Mouse (Mus musculus) heart, embryonic 14.5 days (tissue): ENCODE measurements at regions not wholly inside any gene's neighbourhood (a gene's known extent, or its start where the extent isn't known, plus 50 kb on each side); places are given as distances from the start of the nearest gene placed in this dataset.

Experiments used
- ATAC-seq: fragments of 200-750 bp; cut with Nextera tagmentation; 2 replicates; pipeline ENCODE4 v1.8.0; 2017; ENCODE audit warnings: low read depth, moderate TSS enrichment; ENCODE audit not compliant: insufficient number of reproducible peaks, insufficient read depth, low FRiP score
- H3K27ac ChIP-seq, 2 experiments: fragments of 200-500 bp in 1 of 2; fragments of 300-500 bp in 1 of 2; sonication (generic) in 1 of 2; replicated peaks in 1 of 2; 2 replicates each; pipeline ENCODE4 v1.5.1; 2012 to 2014; ENCODE audit warnings: low read depth in 2 of 2, low read length in 2 of 2, control low read depth in 1 of 2, mild to moderate bottlenecking in 1 of 2, mixed read lengths in 1 of 2; ENCODE audit not compliant: control insufficient read depth in 1 of 2, insufficient read depth in 1 of 2
- H3K27me3 ChIP-seq: fragments of 300-500 bp; sonication (generic); 2 replicates; pipeline ENCODE4 v1.6.1; 2014; ENCODE audit warnings: mild to moderate bottlenecking, low read length, control low read depth; ENCODE audit not compliant: control insufficient read depth, insufficient read depth
- H3K36me3 ChIP-seq: fragments of 300-500 bp; sonication (generic); 2 replicates; pipeline ENCODE4 v1.6.1; 2014; ENCODE audit warnings: mild to moderate bottlenecking, control low read depth, low read length, mixed read lengths; ENCODE audit not compliant: control insufficient read depth, insufficient read depth
- H3K4me1 ChIP-seq, 2 experiments: fragments of 200-500 bp in 1 of 2; fragments of 300-500 bp in 1 of 2; sonication (generic) in 1 of 2; 2 replicates each; pipeline ENCODE4 v1.6.1; 2012 to 2014; ENCODE audit warnings: low read length in 2 of 2, control low read depth in 1 of 2, mixed read lengths in 1 of 2; ENCODE audit not compliant: control insufficient read depth in 2 of 2, insufficient read depth in 2 of 2
- H3K4me2 ChIP-seq: fragments of 300-500 bp; sonication (generic); 2 replicates; pipeline ENCODE4 v1.6.1; 2014; ENCODE audit warnings: mild to moderate bottlenecking, low read length
- H3K4me3 ChIP-seq, 2 experiments: fragments of 200-500 bp in 1 of 2; fragments of 300-500 bp in 1 of 2; sonication (generic) in 1 of 2; 2 replicates each; pipeline ENCODE4 v1.5.1; 2012 to 2014; ENCODE audit warnings: low read length in 2 of 2, mild to moderate bottlenecking in 2 of 2, control low read depth in 1 of 2, low read depth in 1 of 2, moderate library complexity in 1 of 2; ENCODE audit not compliant: control insufficient read depth in 1 of 2, insufficient read depth in 1 of 2
- H3K9ac ChIP-seq: fragments of 300-500 bp; sonication (generic); 2 replicates; pipeline ENCODE4 v1.6.1; 2014; ENCODE audit warnings: mild to moderate bottlenecking, low read length
- H3K9me3 ChIP-seq: fragments of 300-500 bp; sonication (generic); 2 replicates; pipeline ENCODE4 v1.6.1; 2016; ENCODE audit warnings: low read length, control low read depth; ENCODE audit not compliant: control insufficient read depth
- WGBS: fragments of 180-500 bp; shearing (Covaris S2); extraction: QIAGEN DNeasy Blood & Tissue Kit; methylation state at CpG from one replicate; pipeline ENCODE4 v1.1.7; 2014; 5-methylcytosine and 5-hydroxymethylcytosine counted together

GRCm38 (mm10) chr13:59990402-59991280 is 167.7 kb upstream of the Tut7 start:
- Histone ChIP-seq H3K9me3 (peaks cover 4% of the 10 kb centered on the region; the same call in 1 of the 2 replicates), H3K27me3 (no peaks in the 10 kb centered on the region), H3K4me3 (no peak overlapping the region), H3K36me3 (no peaks in the 10 kb centered on the region), H3K9ac (no peak overlapping the region), H3K4me1 (peaks cover 11 to 12% of the 10 kb centered on the region in 2 experiments), H3K27ac (no peak overlapping the region), H3K4me2 (no peak overlapping the region)
- no peak for ATAC-seq
- 70% methylated on average over 10 of the region's 10 CpGs for WGBS

- no peaks in the 10 kb centered on the region for H3K36me3 ChIP-seq
- no peak overlapping the region for H3K27ac ChIP-seq
- no peaks in the 10 kb centered on the region for H3K27me3 ChIP-seq
- H3K4me1 ChIP-seq = peaks cover 9 to 12% of the 10 kb centered on the region in 2 experiments
- no peak overlapping the region for H3K4me3 ChIP-seq
- peaks cover 4% of the 10 kb centered on the region; the same call in 1 of the 2 replicates for H3K9me3 ChIP-seq
- 38% methylated on average over 7 of the region's 7 CpGs for WGBS
- no peak overlapping the region for H3K4me2 ChIP-seq
- H3K9ac ChIP-seq = no peak overlapping the region
- ATAC-seq = no peak
Measured at GRCm38 (mm10) chr13:59988393-59988965, 165.5 kb upstream of the Tut7 start.

DNA sequence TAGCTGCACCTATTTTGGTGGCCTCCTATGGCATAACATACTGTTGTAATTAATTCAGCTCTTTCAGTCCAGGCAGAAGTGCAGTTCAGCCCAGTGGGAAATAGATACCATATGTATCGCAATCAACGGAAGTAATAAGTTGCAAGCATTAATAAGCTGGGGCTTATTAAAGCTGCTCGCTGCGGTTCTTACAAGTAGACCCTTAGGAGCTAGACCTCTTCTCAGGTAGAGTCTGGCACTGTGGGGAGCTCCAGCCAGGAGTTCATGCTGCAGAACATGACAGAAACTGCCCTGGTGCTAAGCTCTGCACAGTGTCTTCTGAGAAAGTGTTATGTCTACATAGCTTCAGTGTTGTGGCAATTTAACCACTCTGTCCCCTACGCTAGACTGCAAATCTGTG is 153.5 kb upstream of the Tut7 start:
- Histone ChIP-seq H3K27me3 (no peaks in the 10 kb centered on the region; the same call in 1 of the 2 replicates), H3K36me3 (no peaks in the 10 kb centered on the region), H3K9me3 (peaks cover 4% of the 10 kb centered on the region; the same call in 1 of the 2 replicates), H3K9ac (no peak overlapping the region), H3K27ac (no peak overlapping the region), H3K4me2 (no peak overlapping the region), H3K4me3 (no peak overlapping the region), H3K4me1 (peaks cover 5% of the 10 kb centered on the region in 2 experiments; a peak in 3 of 4 replicates)
- WGBS = 92% methylated on average over 5 of the region's 5 CpGs
- ATAC-seq = no peak

DNA sequence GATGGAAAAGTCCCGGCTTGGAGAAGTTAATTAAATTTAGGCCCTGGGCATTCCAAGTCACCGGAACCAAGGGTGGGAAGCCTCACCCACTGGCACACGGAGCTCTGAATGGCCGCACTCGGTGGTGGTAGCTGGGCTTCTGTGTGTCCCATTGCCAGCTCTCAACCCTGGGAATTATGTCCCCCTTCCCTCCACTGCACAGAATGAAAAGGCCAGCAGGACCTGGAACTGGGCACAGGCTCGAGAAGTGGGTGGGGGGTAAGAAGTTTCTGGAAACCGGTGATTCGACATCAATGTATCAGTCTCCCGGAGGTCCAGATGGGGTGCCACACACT is 149.1 kb upstream of the Tut7 start:
- ATAC-seq = no peak
- Histone ChIP-seq H3K9me3 (no peaks in the 10 kb centered on the region), H3K9ac (no peak overlapping the region), H3K27me3 (no peaks in the 10 kb centered on the region; the same call in 1 of the 2 replicates), H3K4me3 (no peak overlapping the region), H3K4me2 (peak overlapping the region; percentile 65), H3K36me3 (no peaks in the 10 kb centered on the region), H3K4me1 (peaks cover 15 to 32% of the 10 kb centered on the region in 2 experiments), H3K27ac (no peak overlapping the region)
- 69% methylated on average over 9 of the region's 9 CpGs for WGBS

GRCm38 (mm10) chr13:59971231-59972092 is 148.5 kb upstream of the Tut7 start:
- H3K36me3 ChIP-seq = no peaks in the 10 kb centered on the region

DNA sequence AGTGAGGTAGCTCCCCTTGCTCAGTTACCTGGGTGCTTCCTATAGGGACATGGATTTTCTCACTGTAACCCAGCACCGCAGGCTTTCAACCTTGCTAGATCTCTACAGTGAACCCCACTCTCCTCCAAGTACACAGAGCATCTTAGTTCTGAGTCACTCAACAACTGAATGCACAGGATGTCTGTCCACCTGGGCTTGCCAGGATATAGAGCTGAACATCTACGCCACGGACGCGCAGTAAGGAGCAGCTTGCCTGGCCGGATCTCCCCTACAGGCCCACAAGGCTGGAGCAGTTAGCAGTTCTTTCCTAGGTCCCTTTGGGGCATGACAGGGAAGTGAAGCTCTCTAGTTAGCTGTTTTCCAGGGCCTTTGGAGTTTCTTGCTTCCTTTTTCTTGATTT is 147.5 kb upstream of the Tut7 start:
- WGBS = 58% methylated on average over 6 of the region's 6 CpGs
- no peaks in the 10 kb centered on the region for H3K9me3 ChIP-seq
- no peaks in the 10 kb centered on the region for H3K36me3 ChIP-seq
- no peaks in the 10 kb centered on the region; the same call in 1 of the 2 replicates for H3K27me3 ChIP-seq
- no peak for ATAC-seq
- peaks cover 15 to 32% of the 10 kb centered on the region in 2 experiments for H3K4me1 ChIP-seq
- H3K9ac ChIP-seq = no peak overlapping the region
- H3K4me3 ChIP-seq = no peak overlapping the region
- no peak overlapping the region for H3K27ac ChIP-seq
- H3K4me2 ChIP-seq = 0 out of 2 replicates have a peak overlapping the region, but pooled peaks have one; percentile 65

More at GRCm38 (mm10) chr13:59971231-59972092, 148.5 kb upstream of the Tut7 start:
- Histone ChIP-seq H3K4me2 (peak overlapping the region; percentile 65), H3K27me3 (no peaks in the 10 kb centered on the region; the same call in 1 of the 2 replicates), H3K4me1 (peaks cover 15 to 32% of the 10 kb centered on the region in 2 experiments), H3K9me3 (no peaks in the 10 kb centered on the region), H3K9ac (peak overlapping the region; percentile 65), H3K27ac (no peak overlapping the region), H3K4me3 (peak overlapping the region; percentile 30 to 36)
- WGBS = 14% methylated on average over 25 of the region's 25 CpGs
- ATAC-seq = no peak

GRCm38 (mm10) chr13:59969484-59969883 is 146.5 kb upstream of the Tut7 start:
- H3K27ac ChIP-seq = 0 out of 4 replicates have a peak overlapping the region, but pooled peaks of 1 of the 2 experiments have one; percentile 37
- ATAC-seq = no peak

More at GRCm38 (mm10) chr13:59969484-59969883, 146.5 kb upstream of the Tut7 start:
- H3K27me3 ChIP-seq = no peaks in the 10 kb centered on the region; the same call in 1 of the 2 replicates
- peaks cover 15 to 32% of the 10 kb centered on the region in 2 experiments for H3K4me1 ChIP-seq
- no peaks in the 10 kb centered on the region for H3K36me3 ChIP-seq
- H3K9ac ChIP-seq = no peak overlapping the region
- H3K4me3 ChIP-seq = no peak overlapping the region
- H3K4me2 ChIP-seq = no peak overlapping the region
- WGBS = 47% methylated on average over 3 of the region's 3 CpGs
- no peaks in the 10 kb centered on the region for H3K9me3 ChIP-seq
